Mouse (Mus musculus) neural tube, embryonic 11.5 days (tissue): ENCODE results near the gene Apopt1. TPM values are rescaled to one million over a fixed set of nuclear protein-coding genes. Genes with fewer than 3 reads are reported as not detected.
A peak's percentile ranks its signal among the peaks of the same experiment; 100 is the strongest.

ENCODE experiments used
- ATAC-seq: fragments of 200-750 bp; cut with Nextera tagmentation; 2 replicates; pipeline ENCODE4 v1.8.0; 2017; ENCODE audit warnings: moderate number of reproducible peaks, mild to moderate bottlenecking, moderate TSS enrichment, moderate library complexity; ENCODE audit not compliant: insufficient read depth, low FRiP score, low TSS enrichment
- DNase-seq: peaks from one replicate; pipeline ENCODE4 v3.0.0-alpha.2; 2015; ENCODE audit warnings: low spot score
- H3K27ac ChIP-seq: fragments of 300-500 bp; sonication (generic); 2 replicates; pipeline ENCODE4 v1.5.1; 2014; ENCODE audit warnings: low read depth, mild to moderate bottlenecking, low read length
- H3K27me3 ChIP-seq: fragments of 300-500 bp; sonication (generic); 2 replicates; pipeline ENCODE4 v1.6.1; 2014; ENCODE audit warnings: mild to moderate bottlenecking, low read length, mixed read lengths; ENCODE audit not compliant: control insufficient read depth, insufficient read depth
- H3K36me3 ChIP-seq: fragments of 300-500 bp; sonication (generic); 2 replicates; pipeline ENCODE4 v1.6.1; 2014; ENCODE audit warnings: mild to moderate bottlenecking, low read length, moderate library complexity, mixed read lengths; ENCODE audit not compliant: control insufficient read depth, insufficient read depth
- H3K4me1 ChIP-seq: fragments of 300-500 bp; sonication (generic); 2 replicates; pipeline ENCODE4 v1.6.1; 2014; ENCODE audit warnings: low read length, mixed read lengths; ENCODE audit not compliant: control insufficient read depth, insufficient read depth
- H3K4me2 ChIP-seq: fragments of 300-500 bp; sonication (generic); 2 replicates; pipeline ENCODE4 v1.6.1; 2014; ENCODE audit warnings: low read depth, mild to moderate bottlenecking, moderate library complexity
- H3K4me3 ChIP-seq: fragments of 300-500 bp; sonication (generic); 2 replicates; pipeline ENCODE4 v1.5.1; 2014; ENCODE audit warnings: low read depth, low read length
- H3K9ac ChIP-seq: fragments of 300-500 bp; sonication (generic); 2 replicates; pipeline ENCODE4 v1.6.1; 2014; ENCODE audit warnings: mild to moderate bottlenecking, low read length
- H3K9me3 ChIP-seq: fragments of 300-500 bp; sonication (generic); 2 replicates; pipeline ENCODE4 v1.6.1; 2016; ENCODE audit warnings: low read length; ENCODE audit not compliant: control insufficient read depth
- WGBS: fragments of 180-500 bp; shearing (Covaris S2); extraction: QIAGEN DNeasy Blood & Tissue Kit; methylation state at CpG from one replicate; pipeline ENCODE4 v1.1.7; 2014; 5-methylcytosine and 5-hydroxymethylcytosine counted together
- polyA plus RNA-seq: library from polyadenylated mRNA; unstranded; fragments of >200 nt; fragmentation: Nextera tagmentation; extraction: Ambion mirVana; gene quantifications from 2 replicates; pipeline ENCODE4 v1.2.1, GENCODE M21; 2014

The Apopt1 gene
- polyA plus RNA-seq, 1 experiment from 2014 or later, result 53.4 TPM

DNA sequence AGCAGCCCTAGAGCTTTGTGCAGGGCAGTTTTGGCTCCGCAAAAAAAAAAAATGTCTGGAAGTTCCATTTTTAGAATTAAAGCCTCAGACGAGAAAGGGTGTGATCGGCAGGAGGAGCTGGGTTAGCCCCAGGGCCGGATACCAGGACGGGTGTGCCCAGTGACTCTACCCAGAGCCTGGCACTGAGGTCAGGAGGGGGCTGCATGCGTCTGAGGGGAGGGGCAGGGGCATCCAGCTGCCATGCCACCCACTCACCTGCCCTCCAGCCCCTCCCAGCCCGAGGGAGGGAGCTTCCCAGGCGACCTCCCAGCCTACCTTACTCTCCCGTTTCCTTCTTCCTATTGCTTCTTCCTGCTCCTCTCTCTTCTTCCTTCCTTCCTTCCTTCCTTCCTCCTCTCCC is 40.3 kb downstream of the Apopt1 start:
- no peaks in the 10 kb centered on the region for H3K9me3 ChIP-seq
- ATAC-seq, result no peak
- WGBS, result 73% methylated on average over 8 of the region's 9 CpGs

DNA sequence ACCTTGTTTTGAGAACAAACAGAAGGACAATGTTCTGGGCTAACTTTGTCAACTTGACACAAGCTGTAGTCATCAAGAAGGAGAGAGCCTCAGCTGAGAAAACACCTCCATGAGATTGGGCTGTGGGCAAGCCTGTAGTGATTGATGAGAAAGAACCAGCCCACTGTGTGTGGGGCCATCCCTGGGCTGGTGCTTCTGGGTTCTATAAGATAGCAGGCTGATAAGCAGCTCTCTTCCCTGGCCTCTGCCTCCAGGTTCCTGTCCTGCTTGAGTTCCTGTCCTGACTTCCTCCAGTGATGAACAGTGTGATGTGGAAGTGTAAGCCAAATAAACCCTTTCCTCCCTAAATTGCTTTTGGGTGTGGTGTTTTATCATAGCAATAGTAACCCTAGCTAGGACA is 41.6 kb downstream of the Apopt1 start:
- Histone ChIP-seq H3K4me3 (no peak overlapping the region), H3K36me3 (no peaks in the 10 kb centered on the region), H3K9me3 (no peaks in the 10 kb centered on the region), H3K27ac (no peak overlapping the region), H3K4me1 (peaks cover 7% of the 10 kb centered on the region), H3K4me2 (no peak overlapping the region), H3K9ac (no peak overlapping the region), H3K27me3 (no peaks in the 10 kb centered on the region)
- DNase-seq (no peak), ATAC-seq (no peak)

More for the DNA sequence above, 40.3 kb downstream of the Apopt1 start:
- H3K9ac ChIP-seq, result no peak overlapping the region
- H3K27ac ChIP-seq, result no peak overlapping the region
- no peaks in the 10 kb centered on the region for H3K27me3 ChIP-seq
- H3K4me2 ChIP-seq, result no peak overlapping the region
- H3K4me1 ChIP-seq, result peaks cover 5% of the 10 kb centered on the region
- no peak overlapping the region for H3K4me3 ChIP-seq
- no peaks in the 10 kb centered on the region for H3K36me3 ChIP-seq
- DNase-seq, result no peak

DNA sequence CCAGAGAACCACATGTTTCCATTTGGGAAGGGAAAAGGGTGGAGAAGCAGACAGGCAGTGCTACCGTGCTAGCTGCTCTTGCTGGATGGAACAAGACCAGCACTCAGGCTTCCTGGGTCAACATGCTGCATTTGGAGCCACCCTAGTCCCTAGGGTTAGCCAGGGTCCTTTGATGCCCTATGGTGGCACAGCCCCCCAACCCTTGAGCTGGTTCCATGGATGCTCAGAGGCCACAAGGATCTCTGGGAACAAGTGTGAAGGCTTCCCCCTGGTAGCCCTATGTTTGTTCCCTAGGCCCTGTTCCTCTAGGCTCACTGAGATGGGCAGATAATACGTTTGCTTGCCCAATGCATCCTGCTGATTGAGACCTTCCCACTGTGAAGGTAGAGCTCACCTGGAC is 42.2 kb downstream of the Apopt1 start:
- DNase-seq, result no peak
- Histone ChIP-seq H3K4me2 (no peak overlapping the region), H3K4me1 (peaks cover 8% of the 10 kb centered on the region), H3K9me3 (no peaks in the 10 kb centered on the region), H3K4me3 (no peak overlapping the region), H3K36me3 (no peaks in the 10 kb centered on the region), H3K27ac (no peak overlapping the region), H3K27me3 (no peaks in the 10 kb centered on the region), H3K9ac (no peak overlapping the region)
- 61% methylated on average over 2 of the region's 2 CpGs for WGBS
- no peak for ATAC-seq

DNA sequence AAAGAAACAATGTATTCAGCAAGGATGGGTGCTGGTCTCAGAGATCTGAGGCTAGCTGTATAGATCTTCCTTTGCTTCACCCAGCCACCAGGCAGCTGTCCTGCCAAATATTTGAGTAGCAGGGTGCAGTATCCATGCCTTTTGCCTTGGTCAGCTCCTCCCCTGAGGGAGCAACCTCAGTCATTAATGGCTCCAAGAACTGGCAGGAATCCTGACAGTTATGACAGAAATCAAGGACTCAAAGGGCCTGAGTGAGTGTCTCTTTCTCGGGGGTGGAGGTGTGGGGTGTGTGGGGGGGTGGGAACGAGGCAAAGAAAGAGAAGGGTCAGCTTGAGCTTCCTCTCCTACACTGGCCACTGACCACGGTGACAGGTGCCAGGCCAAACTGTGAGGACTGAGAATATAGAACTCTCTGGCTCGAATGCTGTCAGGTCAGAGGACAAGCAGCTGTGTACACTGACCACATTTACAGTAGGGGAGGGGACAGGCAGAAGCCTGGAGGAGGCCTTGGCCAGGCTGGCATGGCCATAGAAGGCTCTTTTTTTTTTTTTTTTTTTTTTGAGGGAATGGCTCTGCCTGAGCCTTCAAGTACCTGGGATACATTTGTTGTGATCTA is 43.1 kb downstream of the Apopt1 start:
- Histone ChIP-seq H3K9me3 (no peaks in the 10 kb centered on the region), H3K9ac (no peak overlapping the region), H3K27me3 (no peaks in the 10 kb centered on the region), H3K4me3 (no peak overlapping the region), H3K4me2 (no peak overlapping the region), H3K27ac (no peak overlapping the region), H3K36me3 (no peaks in the 10 kb centered on the region), H3K4me1 (peaks cover 14% of the 10 kb centered on the region)
- DNase-seq, result no peak
- ATAC-seq, result no peak
- WGBS, result 70% methylated on average over 4 of the region's 4 CpGs

DNA sequence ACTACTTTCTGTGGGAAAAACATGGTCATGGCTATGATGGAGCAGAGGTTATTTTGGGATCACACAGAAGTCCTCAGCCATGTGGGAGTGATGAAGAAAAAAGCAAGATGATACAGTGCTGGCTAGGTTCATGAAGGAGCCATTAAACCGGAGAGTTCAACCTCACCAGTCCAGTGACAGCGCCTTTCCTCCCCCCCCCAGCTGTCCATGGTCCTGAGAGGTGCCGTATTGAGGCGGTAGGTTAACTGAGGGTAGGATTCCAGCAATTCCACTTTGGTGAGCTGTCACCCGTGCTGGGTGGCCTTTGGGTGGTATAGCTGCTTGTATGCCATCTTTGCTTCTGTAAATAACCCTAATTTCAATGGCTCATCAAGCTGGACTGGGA is 43.6 kb downstream of the Apopt1 start:
- Histone ChIP-seq H3K9me3 (no peaks in the 10 kb centered on the region), H3K27ac (no peak overlapping the region), H3K9ac (no peak overlapping the region), H3K36me3 (no peaks in the 10 kb centered on the region), H3K4me1 (peaks cover 14% of the 10 kb centered on the region), H3K27me3 (no peaks in the 10 kb centered on the region), H3K4me2 (no peak overlapping the region), H3K4me3 (no peak overlapping the region)
- DNase-seq (no peak), ATAC-seq (no peak)
- WGBS, result 48% methylated on average over 5 of the region's 5 CpGs

DNA sequence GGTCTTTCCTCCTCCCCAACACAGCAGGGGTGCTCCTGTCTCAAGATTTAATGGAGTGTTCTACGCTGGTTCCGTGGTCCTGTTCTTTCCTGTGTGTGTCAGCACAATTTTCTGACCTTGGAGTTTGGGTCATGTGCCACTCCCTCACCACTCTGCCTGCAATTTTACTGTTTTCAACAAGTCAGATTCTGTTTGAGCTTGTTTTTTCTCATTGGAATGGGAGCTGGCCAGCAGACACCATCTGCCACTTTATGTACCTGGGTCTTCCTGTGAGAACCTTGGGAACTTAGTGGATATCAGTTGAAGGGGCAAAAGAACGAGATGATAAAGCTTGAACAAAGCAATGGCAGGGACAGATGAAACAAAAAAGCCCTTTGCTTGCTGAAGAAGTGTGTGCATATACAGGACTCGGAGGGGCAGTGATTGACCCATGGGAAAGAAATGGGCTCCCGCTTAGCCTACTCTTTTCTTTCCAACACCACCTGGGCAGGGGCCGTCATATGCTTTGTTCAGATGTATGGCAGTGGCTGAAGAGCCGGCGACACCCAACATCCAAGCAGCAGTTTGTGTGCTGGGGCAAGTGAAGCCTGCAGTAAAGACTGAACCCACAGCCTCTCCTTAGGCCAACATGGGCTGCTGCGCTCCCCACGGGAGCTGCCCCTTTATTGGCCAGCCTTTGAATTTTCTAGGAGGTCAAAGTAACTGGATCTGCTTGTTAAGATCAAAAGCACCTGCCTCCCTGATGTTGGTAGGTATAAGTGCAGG is 44.7 kb downstream of the Apopt1 start:
- peaks cover 14% of the 10 kb centered on the region for H3K4me1 ChIP-seq
- no peak overlapping the region; the same call in 1 of the 2 replicates for H3K27ac ChIP-seq
- H3K9me3 ChIP-seq, result no peaks in the 10 kb centered on the region
- H3K36me3 ChIP-seq, result no peaks in the 10 kb centered on the region
- H3K9ac ChIP-seq, result peak overlapping the region; percentile 95
- H3K4me2 ChIP-seq, result peak overlapping the region; percentile 99
- H3K27me3 ChIP-seq, result no peaks in the 10 kb centered on the region
- ATAC-seq, result no peak
- no peak for DNase-seq
- 41% methylated on average over 10 of the region's 10 CpGs for WGBS
- peak overlapping the region; percentile 94 for H3K4me3 ChIP-seq

DNA sequence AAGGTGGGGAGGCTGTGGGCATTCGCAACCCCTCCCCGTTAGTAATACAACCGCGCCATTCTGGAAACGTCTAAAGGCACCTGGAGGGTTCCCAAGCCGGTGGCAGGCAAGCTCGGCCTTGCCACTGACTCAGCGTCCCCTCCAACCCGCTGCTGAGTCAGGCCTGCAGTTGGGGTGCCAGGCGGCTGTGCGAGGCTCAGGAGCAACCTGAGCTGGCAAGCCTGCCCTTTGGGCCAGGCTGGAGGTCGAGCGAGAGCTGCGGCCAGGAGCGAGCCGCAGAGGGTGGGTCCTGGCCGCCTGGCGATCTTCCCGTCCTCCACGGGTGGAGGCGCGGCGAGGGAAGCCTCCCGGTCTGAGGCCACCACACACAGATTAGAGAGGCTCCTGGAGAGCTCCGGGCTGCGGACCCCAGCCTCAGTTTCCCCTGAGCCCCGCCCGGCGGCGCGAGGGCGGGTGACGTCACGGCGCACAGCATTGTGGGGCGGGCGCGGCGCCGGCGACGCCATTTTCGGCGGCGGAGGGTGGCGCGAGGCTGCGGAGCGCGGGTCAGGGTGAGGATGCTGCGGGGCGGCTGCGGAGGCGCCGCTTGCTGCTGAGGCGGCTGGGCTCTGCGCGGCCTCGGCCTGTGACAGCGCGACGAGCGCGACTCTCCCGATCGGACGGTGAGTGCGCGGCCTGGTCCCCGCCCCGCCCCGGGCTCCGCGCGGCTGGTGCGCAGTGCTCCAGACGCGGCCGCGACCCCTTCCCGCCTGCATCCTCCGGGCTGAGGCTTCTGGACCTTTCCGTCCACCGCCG is 45.5 kb downstream of the Apopt1 start, which contains the start of gene Klc1:
Gene Klc1, plus strand, starts transcription at position 469 of the 795 bp plus-strand sequence.
- Histone ChIP-seq H3K4me3 (peak within 1 kb of the TSS; percentile 94), H3K27me3 (no peaks in the 10 kb centered on the region), H3K9me3 (no peaks in the 10 kb centered on the region), H3K27ac (peak within 1 kb of the TSS; percentile 94), H3K9ac (peak within 1 kb of the TSS; percentile 95), H3K4me1 (peaks cover 14% of the 10 kb centered on the region), H3K36me3 (no peaks in the 10 kb centered on the region), H3K4me2 (peak within 1 kb of the TSS; percentile 99)
- peak; percentile 72 for ATAC-seq
- WGBS, result 1% methylated on average over 80 of the region's 85 CpGs
- peak; percentile 88 for DNase-seq

DNA sequence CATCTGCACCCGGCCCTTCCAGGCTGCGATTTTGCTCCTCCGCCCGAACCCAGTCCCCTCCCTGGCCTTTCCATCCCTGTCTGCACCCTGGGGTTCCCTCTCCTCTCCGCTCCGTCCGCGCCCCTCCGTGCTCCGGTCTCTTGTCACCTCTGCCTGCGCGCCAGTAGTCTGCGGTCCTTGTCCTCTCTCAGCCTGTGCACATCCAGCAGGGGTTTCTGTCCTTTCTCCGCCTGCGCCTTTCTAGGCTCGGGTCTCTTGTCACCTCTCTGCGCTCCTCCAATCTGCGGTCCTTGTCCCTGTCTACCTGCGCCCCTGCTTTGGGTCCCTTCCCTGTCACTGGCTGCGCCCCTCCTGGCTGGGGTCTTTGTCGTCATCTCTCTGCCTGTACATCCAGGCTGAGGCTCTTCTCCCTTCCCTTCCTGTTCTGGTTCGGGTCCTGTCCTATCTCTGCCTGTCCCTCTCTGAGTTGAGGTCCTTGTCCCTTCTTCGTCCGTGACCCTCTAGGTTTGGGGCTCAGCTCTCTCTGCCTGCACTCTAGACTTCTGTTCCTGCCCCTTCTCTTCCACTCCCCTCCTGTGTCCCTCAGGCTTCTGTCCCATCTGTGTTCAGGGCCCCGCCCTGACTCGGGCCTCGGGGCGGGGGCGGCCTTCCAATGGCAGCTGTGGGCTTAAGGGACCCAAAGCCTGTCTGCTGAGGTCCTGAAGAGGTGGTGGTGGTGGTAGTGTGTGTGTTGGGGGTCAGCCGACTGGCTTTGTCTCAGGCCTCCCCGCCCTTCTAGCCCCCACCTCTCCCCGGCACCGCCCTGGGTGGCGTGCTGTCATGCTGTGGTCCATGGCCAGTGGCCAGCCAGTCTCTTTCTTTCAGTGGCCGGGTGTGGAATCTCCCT is 46.4 kb downstream of the Apopt1 start:
- peak overlapping the region; percentile 94 for H3K27ac ChIP-seq
- H3K36me3 ChIP-seq, result no peaks in the 10 kb centered on the region; the same call in 1 of the 2 replicates

More for the DNA sequence above, 46.4 kb downstream of the Apopt1 start:
- peak; percentile 67 for DNase-seq
- H3K4me1 ChIP-seq, result peaks cover 14% of the 10 kb centered on the region
- WGBS, result 3% methylated on average over 35 of the region's 35 CpGs
- H3K4me2 ChIP-seq, result peak overlapping the region; percentile 99
- H3K4me3 ChIP-seq, result peak overlapping the region; percentile 94
- no peaks in the 10 kb centered on the region for H3K27me3 ChIP-seq
- peak overlapping the region; percentile 95 for H3K9ac ChIP-seq
- no peaks in the 10 kb centered on the region for H3K9me3 ChIP-seq
- ATAC-seq, result peak; percentile 56
